Mouse (Mus musculus): ENCODE results near the gene Tmem117. TPM values are rescaled to one million over a fixed set of nuclear protein-coding genes. Genes with fewer than 3 reads are reported as not detected.

The Tmem117 gene
- total and polyA plus RNA-seq, 2 experiments from 2014 or later, result 11.6 to 13.8 TPM

GRCm38 (mm10) chr15:95145118-95145517, 516.1 kb downstream of the Tmem117 start:
- Histone ChIP-seq H3K36me3 (ENCODE audit: insufficient read depth) (no peaks in the 10 kb centered on the region), H3K27me3 (ENCODE audit: insufficient read depth, low read length) (no peaks in the 10 kb centered on the region), H3K9me3 (ENCODE audit: low read length) (no peaks in the 10 kb centered on the region), H3K9ac (no peak overlapping the region), H3K27ac (ENCODE audit: low read depth, low read length) (no peak overlapping the region), H3K4me1 (ENCODE audit: insufficient read depth) (no peaks in the 10 kb centered on the region), H3K4me3 (ENCODE audit: low read depth, low read length) (no peak overlapping the region), H3K4me2 (ENCODE audit: low read depth) (no peak overlapping the region)
- no peak for TF ChIP-seq CTCF (IDR thresholded peaks at IDR 0.05; ENCODE audit: low read depth)
- WGBS, result 82% methylated on average over 2 of the region's 2 CpGs
- ATAC-seq (no peak), DNase-seq (no peak)

Other genes with a start within 250 kb of the Tmem117 start
- gene Adamts20, start 163.8 kb upstream of the Tmem117 start, total RNA-seq (2014; rRNA removed), result 5.6 and 7.2 TPM in 2 replicates
- 2.2 and 2.3 TPM in 2 replicates for gene Adamts20, start 163.8 kb upstream of the Tmem117 start, polyA plus RNA-seq (2015; fragmentation: Nextera tagmentation; extraction: Ambion mirVana)
- 5.6 and 6.3 TPM in 2 replicates for gene Pus7l, start 85.7 kb upstream of the Tmem117 start, total RNA-seq (2014; rRNA removed)
- gene Pus7l, start 85.7 kb upstream of the Tmem117 start, polyA plus RNA-seq (2015; fragmentation: Nextera tagmentation; extraction: Ambion mirVana), result 4.9 and 5.0 TPM in 2 replicates
- gene Irak4, start 85.6 kb upstream of the Tmem117 start, total RNA-seq (2014; rRNA removed), result 0.92 and 2.3 TPM in 2 replicates
- gene Irak4, start 85.6 kb upstream of the Tmem117 start, polyA plus RNA-seq (2015; fragmentation: Nextera tagmentation; extraction: Ambion mirVana), result 0.93 and 1.7 TPM in 2 replicates
- 47.9 and 50.0 TPM in 2 replicates for gene Twf1, start 39.3 kb upstream of the Tmem117 start, total RNA-seq (2014; rRNA removed)
- gene Twf1, start 39.3 kb upstream of the Tmem117 start, polyA plus RNA-seq (2015; fragmentation: Nextera tagmentation; extraction: Ambion mirVana), result 64.4 and 74.9 TPM in 2 replicates

Measured in forebrain, postnatal 0 days (tissue).